Mouse (Mus musculus) embryonic facial prominence, embryonic 12.5 days (tissue): ENCODE results near the gene Itga9. TPM values are rescaled to one million over a fixed set of nuclear protein-coding genes. Genes with fewer than 3 reads are reported as not detected.
A peak's percentile ranks its signal among the peaks of the same experiment; 100 is the strongest.

Experiments
- ATAC-seq: fragments of 200-750 bp; cut with Nextera tagmentation; 2 replicates; pipeline ENCODE4 v1.8.0; 2017; ENCODE audit not compliant: insufficient number of reproducible peaks, insufficient read depth, low FRiP score, low TSS enrichment
- H3K27ac ChIP-seq: fragments of 300-500 bp; sonication (generic); 2 replicates; pipeline ENCODE4 v1.5.1; 2016; ENCODE audit warnings: mild to moderate bottlenecking
- H3K27me3 ChIP-seq: fragments of 300-500 bp; sonication (generic); 2 replicates; pipeline ENCODE4 v1.6.1; 2016; ENCODE audit warnings: mild to moderate bottlenecking, moderate library complexity
- H3K36me3 ChIP-seq: fragments of 300-500 bp; sonication (generic); 2 replicates; pipeline ENCODE4 v1.6.1; 2016; ENCODE audit warnings: mild to moderate bottlenecking
- H3K4me1 ChIP-seq: fragments of 300-500 bp; sonication (generic); 2 replicates; pipeline ENCODE4 v1.6.1; 2016
- H3K4me2 ChIP-seq: fragments of 300-500 bp; sonication (generic); replicated peaks from 2 replicates; pipeline ENCODE4 v1.6.1; 2016; ENCODE audit warnings: mild to moderate bottlenecking, moderate library complexity
- H3K4me3 ChIP-seq: fragments of 300-500 bp; sonication (generic); 2 replicates; pipeline ENCODE4 v1.5.1; 2016; ENCODE audit warnings: mild to moderate bottlenecking
- H3K9ac ChIP-seq: fragments of 300-500 bp; sonication (generic); 2 replicates; pipeline ENCODE4 v1.6.1; 2016; ENCODE audit warnings: mild to moderate bottlenecking, moderate library complexity
- H3K9me3 ChIP-seq: fragments of 300-500 bp; sonication (generic); 2 replicates; pipeline ENCODE4 v1.6.1; 2016; ENCODE audit warnings: mild to moderate bottlenecking, moderate library complexity
- WGBS: fragments of 180-500 bp; shearing (Covaris S2); methylation state at CpG from one replicate; pipeline ENCODE4 v1.1.7; 2016; 5-methylcytosine and 5-hydroxymethylcytosine counted together
- polyA plus RNA-seq: library from polyadenylated mRNA; unstranded; fragments of >200 nt; fragmentation: Nextera tagmentation; extraction: Ambion mirVana; gene quantifications from 2 replicates; pipeline ENCODE4 v1.2.1, GENCODE M21; 2016

Gene Itga9
- polyA plus RNA-seq, 1 experiment from 2014 or later: 18.7 TPM

GRCm38 (mm10) chr9:118731650-118732049 lies 125.2 kb downstream of the Itga9 start:
- Histone ChIP-seq H3K4me3 (no peak overlapping the region), H3K4me2 (no peak overlapping the region), H3K36me3 (no peaks in the 10 kb centered on the region), H3K27ac (no peak overlapping the region), H3K27me3 (no peaks in the 10 kb centered on the region), H3K9me3 (no peaks in the 10 kb centered on the region), H3K4me1 (peaks cover 37% of the 10 kb centered on the region), H3K9ac (no peak overlapping the region)
- WGBS: 64% methylated on average over 6 of the region's 6 CpGs
- no peak for ATAC-seq

GRCm38 (mm10) chr9:118733601-118734000 lies 127.1 kb downstream of the Itga9 start:
- H3K27ac ChIP-seq: no peak overlapping the region
- H3K9ac ChIP-seq: no peak overlapping the region
- H3K4me1 ChIP-seq: peaks cover 45% of the 10 kb centered on the region
- H3K27me3 ChIP-seq: no peaks in the 10 kb centered on the region
- no peak overlapping the region for H3K4me3 ChIP-seq
- no peaks in the 10 kb centered on the region for H3K9me3 ChIP-seq
- ATAC-seq: no peak
- 52% methylated on average over 3 of the region's 3 CpGs for WGBS
- H3K36me3 ChIP-seq: no peaks in the 10 kb centered on the region
- no peak overlapping the region for H3K4me2 ChIP-seq

GRCm38 (mm10) chr9:118737124-118737523 lies 130.6 kb downstream of the Itga9 start:
- ATAC-seq: no peak
- no peak overlapping the region for H3K27ac ChIP-seq
- WGBS: 87% methylated on average over 2 of the region's 2 CpGs
- H3K36me3 ChIP-seq: no peaks in the 10 kb centered on the region
- H3K9ac ChIP-seq: no peak overlapping the region
- H3K9me3 ChIP-seq: no peaks in the 10 kb centered on the region
- H3K4me3 ChIP-seq: no peak overlapping the region
- H3K27me3 ChIP-seq: no peaks in the 10 kb centered on the region
- H3K4me2 ChIP-seq: no peak overlapping the region
- H3K4me1 ChIP-seq: peaks cover 22% of the 10 kb centered on the region

- Histone ChIP-seq H3K4me2 (no peak overlapping the region), H3K27me3 (no peaks in the 10 kb centered on the region), H3K27ac (0 out of 2 replicates have a peak overlapping the region, but pooled peaks have one; percentile 61), H3K9me3 (no peaks in the 10 kb centered on the region), H3K9ac (no peak overlapping the region), H3K36me3 (no peaks in the 10 kb centered on the region), H3K4me3 (no peak overlapping the region), H3K4me1 (peaks cover 22% of the 10 kb centered on the region)
- WGBS: 26% methylated on average over 9 of the region's 9 CpGs
- peak; percentile 43; the same call in 1 of the 2 replicates for ATAC-seq
These were observed 131.2 kb downstream of the Itga9 start for GRCm38 (mm10) chr9:118737601-118738137.

GRCm38 (mm10) chr9:118738311-118738710 lies 131.8 kb downstream of the Itga9 start:
- no peaks in the 10 kb centered on the region for H3K27me3 ChIP-seq
- H3K36me3 ChIP-seq: no peaks in the 10 kb centered on the region
- 0 out of 2 replicates have a peak overlapping the region, but pooled peaks have one; percentile 47 for H3K27ac ChIP-seq
- peaks cover 22% of the 10 kb centered on the region for H3K4me1 ChIP-seq
- H3K9ac ChIP-seq: no peak overlapping the region
- H3K9me3 ChIP-seq: no peaks in the 10 kb centered on the region
- no peak overlapping the region for H3K4me3 ChIP-seq
- WGBS: 83% methylated on average over 5 of the region's 5 CpGs
- no peak overlapping the region for H3K4me2 ChIP-seq
- no peak for ATAC-seq

GRCm38 (mm10) chr9:118739071-118739470 lies 132.6 kb downstream of the Itga9 start:
- H3K9me3 ChIP-seq: no peaks in the 10 kb centered on the region
- H3K4me3 ChIP-seq: no peak overlapping the region
- 90% methylated on average over 3 of the region's 3 CpGs for WGBS
- no peak overlapping the region for H3K27ac ChIP-seq
- H3K36me3 ChIP-seq: no peaks in the 10 kb centered on the region
- ATAC-seq: no peak
- H3K4me1 ChIP-seq: peaks cover 22% of the 10 kb centered on the region
- H3K9ac ChIP-seq: no peak overlapping the region
- no peaks in the 10 kb centered on the region for H3K27me3 ChIP-seq
- H3K4me2 ChIP-seq: no peak overlapping the region

GRCm38 (mm10) chr9:118739659-118740058 lies 133.2 kb downstream of the Itga9 start:
- no peak overlapping the region for H3K4me2 ChIP-seq
- 84% methylated on average over 3 of the region's 3 CpGs for WGBS
- peaks cover 17% of the 10 kb centered on the region for H3K4me1 ChIP-seq
- H3K4me3 ChIP-seq: no peak overlapping the region
- no peak overlapping the region for H3K27ac ChIP-seq
- no peaks in the 10 kb centered on the region for H3K9me3 ChIP-seq
- H3K27me3 ChIP-seq: no peaks in the 10 kb centered on the region
- no peaks in the 10 kb centered on the region for H3K36me3 ChIP-seq
- no peak overlapping the region for H3K9ac ChIP-seq
- no peak for ATAC-seq

- H3K4me3 ChIP-seq: no peak overlapping the region
- H3K27ac ChIP-seq: no peak overlapping the region
- peaks cover 14% of the 10 kb centered on the region for H3K4me1 ChIP-seq
- no peaks in the 10 kb centered on the region for H3K9me3 ChIP-seq
- WGBS: 77% methylated on average over 9 of the region's 9 CpGs
- no peak overlapping the region for H3K9ac ChIP-seq
- no peak overlapping the region for H3K4me2 ChIP-seq
- H3K27me3 ChIP-seq: no peaks in the 10 kb centered on the region
- no peaks in the 10 kb centered on the region for H3K36me3 ChIP-seq
- ATAC-seq: no peak
These were observed 134.8 kb downstream of the Itga9 start for GRCm38 (mm10) chr9:118741268-118741667.

- no peak for ATAC-seq
- Histone ChIP-seq H3K9me3 (no peaks in the 10 kb centered on the region), H3K4me2 (no peak overlapping the region), H3K4me3 (no peak overlapping the region), H3K9ac (no peak overlapping the region), H3K4me1 (peaks cover 22% of the 10 kb centered on the region), H3K27ac (no peak overlapping the region), H3K36me3 (no peaks in the 10 kb centered on the region), H3K27me3 (no peaks in the 10 kb centered on the region)
- WGBS: 51% methylated on average over 8 of the region's 8 CpGs
These were observed 143.0 kb downstream of the Itga9 start for GRCm38 (mm10) chr9:118749335-118749949.

GRCm38 (mm10) chr9:118750828-118751227 lies 144.3 kb downstream of the Itga9 start:
- Histone ChIP-seq H3K4me1 (peaks cover 22% of the 10 kb centered on the region), H3K27ac (no peak overlapping the region)
- WGBS: 73% methylated on average over 7 of the region's 7 CpGs

GRCm38 (mm10) chr9:118752376-118752775 lies 145.9 kb downstream of the Itga9 start:
- Histone ChIP-seq H3K27me3 (no peaks in the 10 kb centered on the region), H3K9ac (no peak overlapping the region), H3K4me1 (peaks cover 19% of the 10 kb centered on the region), H3K36me3 (no peaks in the 10 kb centered on the region), H3K4me2 (no peak overlapping the region), H3K27ac (no peak overlapping the region), H3K4me3 (no peak overlapping the region), H3K9me3 (no peaks in the 10 kb centered on the region)
- WGBS: 91% methylated on average over 2 of the region's 2 CpGs
- no peak for ATAC-seq

More at GRCm38 (mm10) chr9:118750828-118751227, 144.3 kb downstream of the Itga9 start:
- ATAC-seq: no peak
- Histone ChIP-seq H3K9ac (no peak overlapping the region), H3K4me3 (no peak overlapping the region), H3K9me3 (no peaks in the 10 kb centered on the region), H3K36me3 (no peaks in the 10 kb centered on the region), H3K27me3 (no peaks in the 10 kb centered on the region), H3K4me2 (no peak overlapping the region)

GRCm38 (mm10) chr9:118759462-118759861 lies 153.0 kb downstream of the Itga9 start:
- WGBS: 63% methylated on average over 4 of the region's 4 CpGs
- ATAC-seq: no peak
- Histone ChIP-seq H3K4me1 (peaks cover 43% of the 10 kb centered on the region), H3K27me3 (no peaks in the 10 kb centered on the region), H3K9ac (no peak overlapping the region), H3K36me3 (no peaks in the 10 kb centered on the region), H3K4me3 (no peak overlapping the region), H3K4me2 (no peak overlapping the region), H3K27ac (no peak overlapping the region), H3K9me3 (no peaks in the 10 kb centered on the region)
